Mouse (Mus musculus): Measurements from ENCODE around the gene Phactr3. TPM values are rescaled to one million over a fixed set of nuclear protein-coding genes. Genes with fewer than 3 reads are reported as not detected.
A peak's percentile ranks its signal among the peaks of the same experiment; 100 is the strongest.
"Not testable (repeated sequence)": the region's sequence is repeated elsewhere in the genome, so short reads cannot be mapped to it uniquely, and the experiment has no call there.

Phactr3 gene
- total RNA-seq, 2 experiments from 2014 or later: 0.97 to 1.5 TPM

DNA sequence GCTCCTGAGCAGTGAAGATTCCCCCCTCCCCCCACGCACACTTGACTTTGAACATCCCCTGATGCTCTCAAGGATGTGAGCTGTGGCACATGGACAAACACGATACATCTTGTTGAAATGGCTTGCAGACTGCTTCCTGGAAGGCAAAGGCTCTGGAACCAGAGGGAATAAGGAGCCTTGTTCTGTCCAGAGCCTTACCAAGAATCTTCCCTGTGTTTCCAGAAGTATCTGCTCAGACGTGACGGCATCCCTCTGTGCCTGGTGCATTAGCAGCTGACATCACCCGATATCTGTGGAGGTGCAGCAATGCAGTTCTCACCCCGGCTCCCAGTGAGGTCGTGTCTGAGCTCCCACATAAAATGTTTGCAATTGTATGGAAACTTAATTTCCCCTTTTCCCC is 201.0 kb downstream of the Phactr3 start:
- intact Hi-C loops (cut with DNase I): no loop called here
- DNase-seq: no peak

DNA sequence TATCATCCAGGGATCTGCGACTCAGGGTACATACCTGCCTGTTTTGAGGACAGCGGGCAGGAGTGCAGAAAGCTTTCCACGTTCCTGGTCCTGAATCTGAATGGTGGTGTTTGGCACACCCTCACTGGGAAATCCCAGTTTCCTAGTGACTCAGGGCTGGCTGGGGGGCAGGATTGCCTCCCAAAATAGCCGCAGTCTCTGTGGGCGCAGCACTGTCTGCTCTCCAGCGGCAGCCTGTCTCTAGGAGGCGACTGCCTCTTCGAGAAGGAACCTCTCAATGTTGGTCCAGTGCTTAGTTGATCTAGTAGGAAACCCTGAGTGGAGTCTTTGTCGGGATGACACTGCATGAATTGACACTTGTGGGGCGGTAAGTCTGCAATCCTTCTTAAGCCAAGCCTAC is 202.5 kb downstream of the Phactr3 start:
- intact Hi-C loops (cut with DNase I): no loop called here
- DNase-seq: no peak

DNA sequence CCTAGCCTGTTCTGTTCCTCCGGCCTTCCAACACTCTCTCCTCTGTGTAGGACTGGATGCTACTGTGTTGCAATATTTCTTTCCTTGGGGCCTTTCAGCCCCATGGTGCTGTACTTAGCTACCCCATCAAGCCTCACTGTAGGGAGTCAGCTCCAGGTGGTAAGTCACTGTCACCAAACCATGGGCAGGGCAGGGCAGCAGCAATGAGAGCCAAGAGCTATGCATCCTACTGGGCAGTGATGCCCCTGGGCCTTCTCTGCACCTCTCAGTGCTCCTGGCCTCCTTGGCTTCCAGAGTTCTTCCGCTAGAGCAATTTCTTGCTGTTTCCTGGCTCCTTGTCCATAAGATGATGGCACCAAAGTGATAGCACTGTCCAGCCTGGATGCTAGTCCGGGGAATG is 205.6 kb downstream of the Phactr3 start:
- DNase-seq: no peak
- intact Hi-C loops (cut with DNase I): no loop called here

GRCm38 (mm10) chr2:178324818-178325217 is 206.0 kb downstream of the Phactr3 start:
- no peak for DNase-seq
- intact Hi-C loops (cut with DNase I): no loop called here

DNA sequence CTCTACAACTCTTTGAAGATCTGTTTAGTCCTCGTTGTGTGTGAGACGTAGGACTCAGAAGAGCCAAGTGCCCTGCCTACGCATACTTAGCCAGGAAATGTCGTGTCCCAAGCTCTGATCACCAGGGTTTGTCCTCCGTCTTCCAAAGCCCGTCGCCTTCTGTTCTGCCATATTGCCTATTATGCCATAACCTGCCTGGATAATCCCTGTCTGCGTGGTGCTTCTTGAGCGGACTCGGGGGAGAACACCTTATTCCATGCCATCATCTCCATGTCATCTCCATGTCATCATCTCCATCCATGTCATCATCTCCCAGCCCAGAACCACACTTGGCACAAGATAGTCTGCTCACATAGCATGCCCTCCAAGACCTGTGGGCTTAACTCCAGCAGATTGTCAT is 207.3 kb downstream of the Phactr3 start:
- intact Hi-C loops (cut with DNase I): no loop called here
- DNase-seq: no peak

DNA sequence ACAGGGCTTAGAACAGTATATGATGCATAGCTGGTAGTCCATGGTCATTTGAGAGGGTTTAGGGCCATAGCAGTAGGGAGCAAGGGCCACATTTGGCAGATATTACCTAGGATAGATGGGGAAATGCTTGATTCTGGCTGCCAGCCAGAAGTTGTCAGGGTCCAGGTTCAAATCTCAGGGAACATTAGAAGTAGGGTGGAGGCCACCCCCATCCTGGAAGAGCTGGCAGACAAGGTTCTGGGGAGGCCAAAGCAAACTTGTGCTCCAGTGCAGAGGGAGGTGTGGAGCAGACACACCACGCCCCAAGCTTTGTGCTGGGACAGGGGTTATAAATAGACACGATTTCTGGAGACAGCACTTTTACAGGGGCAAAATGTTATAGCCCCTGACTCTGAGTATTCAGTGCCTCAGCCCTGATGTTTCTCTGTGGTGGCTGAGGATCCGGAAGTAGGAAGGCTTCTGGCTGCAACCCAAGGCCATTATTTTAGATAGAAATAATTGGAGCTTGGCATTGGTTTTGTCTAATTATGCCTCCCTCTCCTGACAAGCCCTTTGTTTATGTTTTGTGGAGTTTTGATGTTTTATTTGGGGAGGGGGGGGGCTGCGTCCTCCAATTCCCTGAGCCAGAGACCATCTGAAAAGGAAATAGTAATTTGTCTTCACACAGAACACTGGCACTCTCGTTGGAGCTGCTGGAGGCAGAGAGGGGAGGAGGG is 208.1 kb downstream of the Phactr3 start:
- no peak for DNase-seq

GRCm38 (mm10) chr2:178327466-178328040 is 208.8 kb downstream of the Phactr3 start:
- peak; percentile 39 to 41 for DNase-seq
- intact Hi-C loops (cut with DNase I): no loop called here

More for the DNA sequence above, 208.1 kb downstream of the Phactr3 start:
- intact Hi-C loops (cut with DNase I): no loop called here

DNA sequence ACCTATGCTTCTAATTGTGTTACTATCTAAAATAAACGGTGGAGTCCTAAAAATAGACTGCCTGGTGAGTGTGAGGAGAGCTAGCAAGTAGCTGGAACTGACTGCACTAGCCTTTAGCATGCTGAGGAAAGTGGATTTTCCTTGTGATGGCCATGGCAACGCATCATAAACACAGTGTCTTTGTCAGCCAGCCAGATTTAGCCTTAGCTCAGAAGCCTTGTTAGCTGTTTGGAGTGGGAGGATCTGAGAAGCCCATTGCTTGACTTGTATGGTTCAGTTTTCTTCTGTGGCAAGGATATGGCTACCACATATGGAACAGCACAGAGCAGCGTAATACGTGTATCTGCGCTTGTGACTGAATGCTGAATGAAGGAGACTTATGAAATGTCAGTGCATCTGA is 210.8 kb downstream of the Phactr3 start:
- no peak for DNase-seq
- intact Hi-C loops (cut with DNase I): no loop called here

GRCm38 (mm10) chr2:178329986-178330385 is 211.2 kb downstream of the Phactr3 start:
- intact Hi-C loops (cut with DNase I): no loop called here
- no peak for DNase-seq

- DNase-seq: no peak
- intact Hi-C loops (cut with DNase I): loop anchor here (1.0 to 5.0 kb wide), 3 partner anchors 51 to 237 kb away; no protein-coding TSS in a partner anchor
Observed at GRCm38 (mm10) chr2:178337878-178338277, 219.1 kb downstream of the Phactr3 start.

DNA sequence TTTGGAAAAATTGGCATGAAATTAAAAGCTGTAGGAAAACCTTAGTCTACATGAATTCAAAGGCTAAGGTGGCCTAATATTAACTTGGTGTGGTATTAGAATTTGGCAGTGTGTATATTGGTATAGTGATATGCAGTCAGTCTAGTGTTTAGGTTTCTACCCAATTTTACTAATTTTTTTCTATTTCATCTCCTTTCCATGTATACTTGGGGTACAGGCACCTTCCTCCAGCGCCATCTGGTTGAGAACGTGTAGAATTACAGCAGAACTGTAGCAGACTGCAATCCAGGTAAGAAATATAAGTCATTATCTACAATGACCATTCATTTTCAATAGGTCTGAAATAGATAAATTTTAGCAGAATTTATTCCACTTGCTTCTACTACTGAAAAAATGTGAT is 220.3 kb downstream of the Phactr3 start:
- no peak for DNase-seq
- intact Hi-C loops (cut with DNase I): loop anchor here (5.0 kb wide), 1 partner anchor 202 kb away; no protein-coding TSS in a partner anchor

DNA sequence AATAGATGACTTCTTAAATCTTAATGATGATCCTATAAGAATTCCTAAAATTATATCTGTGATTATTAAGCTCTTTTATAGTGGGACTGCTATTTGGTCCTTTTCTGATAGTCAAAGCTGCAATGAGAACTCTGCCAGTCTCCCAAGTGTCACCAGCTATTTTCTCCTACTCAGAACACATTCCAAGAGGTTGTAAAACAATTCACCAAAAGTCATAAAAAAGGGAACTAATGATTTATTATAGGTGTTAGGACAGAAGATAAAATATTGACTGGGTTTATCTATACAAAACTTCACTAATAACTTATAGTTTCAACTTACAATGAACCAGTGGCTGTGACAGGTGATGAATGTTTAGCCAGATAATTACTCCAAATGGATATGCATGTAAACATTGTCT is 223.3 kb downstream of the Phactr3 start:
- DNase-seq; intact Hi-C loops (cut with DNase I): not testable (repeated sequence)

GRCm38 (mm10) chr2:178342597-178342996 is 223.8 kb downstream of the Phactr3 start:
- DNase-seq: no peak
- intact Hi-C loops (cut with DNase I): no loop called here

Other genes with a start within 250 kb of the Phactr3 start
- gene Gm14327, start 221.9 kb upstream of the Phactr3 start, total RNA-seq (2021): 10 to 100 TPM; 41.4 to 50.0 TPM
- under 1 TPM in 1 of 2 experiments, not detected in 1; 0.78 TPM for gene Zfp972, start 193.4 kb upstream of the Phactr3 start, total RNA-seq (2021)
- gene Gm14326, start 161.7 kb upstream of the Phactr3 start, total RNA-seq (2021): 10 to 100 TPM; 38.3 to 40.4 TPM
- 10 to 100 TPM; 86.7 to 94.3 TPM for gene Zfp971, start 95.7 kb upstream of the Phactr3 start, total RNA-seq (2021)
- 10 to 100 TPM; 10.7 to 12.2 TPM for gene Zfp931, start 40.5 kb upstream of the Phactr3 start, total RNA-seq (2021)

Measured in heart, postnatal 36 days (tissue).